Mouse (Mus musculus) cortical plate, adult 2 months (tissue): ENCODE measurements at regions not wholly inside any gene's neighbourhood (a gene's known extent, or its start where the extent isn't known, plus 50 kb on each side); places are given as distances from the start of the nearest gene placed in this dataset.

Experiments used
- CTCF ChIP-seq: fragments of 200-500 bp; IDR thresholded peaks from 2 replicates; pipeline ENCODE4 v1.5.1; 2011; ENCODE audit warnings: mild to moderate bottlenecking, control low read depth, low read length; ENCODE audit not compliant: insufficient read depth; ENCODE audit errors: extremely low read depth
- POLR2A ChIP-seq: fragments of 200-500 bp; IDR thresholded peaks from 2 replicates; pipeline ENCODE4 v1.6.1; 2011; ENCODE audit warnings: mild to moderate bottlenecking, low read length, control low read depth; ENCODE audit not compliant: insufficient read depth; ENCODE audit errors: extremely low read depth

DNA sequence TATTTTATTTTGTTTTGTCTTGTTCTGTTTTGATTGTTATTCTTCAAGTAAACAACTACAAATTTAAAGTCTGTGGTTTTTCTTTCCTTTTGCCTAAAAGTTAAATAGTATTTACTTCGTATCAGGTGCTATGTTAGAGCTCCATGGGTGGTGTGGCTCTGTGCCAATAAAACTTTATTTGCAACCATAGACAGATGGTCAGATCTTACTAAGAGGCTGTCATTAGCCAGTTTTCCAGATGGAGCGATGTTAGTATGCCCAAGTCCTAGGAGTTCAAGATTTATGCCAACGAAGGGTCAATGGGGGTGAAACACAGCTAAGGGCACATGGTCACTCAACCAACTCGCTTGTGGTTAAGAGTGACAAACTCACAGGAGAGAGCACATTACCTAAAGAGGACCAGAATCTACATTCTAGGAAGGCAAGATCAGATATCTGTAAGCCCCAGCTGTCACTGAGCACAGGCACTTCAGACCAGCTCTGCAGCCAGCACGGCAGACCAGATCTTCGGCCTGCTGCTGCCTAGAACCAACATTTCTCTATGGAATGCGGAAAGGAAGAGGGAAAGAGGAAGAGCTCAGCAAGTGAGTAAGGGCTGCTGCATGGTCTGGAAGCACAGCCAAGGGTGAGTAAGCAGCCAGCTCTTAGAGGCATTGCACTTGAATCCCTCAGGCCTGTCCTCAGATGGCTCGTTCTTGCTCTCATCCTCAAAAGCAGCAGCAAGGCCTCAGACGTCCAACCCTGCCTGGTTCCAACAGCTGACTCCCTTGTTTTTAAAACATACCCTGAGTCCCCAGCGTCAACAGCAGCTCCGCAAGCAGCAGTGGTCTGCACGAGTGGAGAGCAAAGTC lies 54.3 kb upstream of the Cd93 start:
- TF ChIP-seq POLR2A (no peak), CTCF (no peak)
